Mouse (Mus musculus): ENCODE data around the gene Odf3.
A peak's percentile ranks its signal among the peaks of the same experiment; 100 is the strongest.

Gene Odf3

DNA sequence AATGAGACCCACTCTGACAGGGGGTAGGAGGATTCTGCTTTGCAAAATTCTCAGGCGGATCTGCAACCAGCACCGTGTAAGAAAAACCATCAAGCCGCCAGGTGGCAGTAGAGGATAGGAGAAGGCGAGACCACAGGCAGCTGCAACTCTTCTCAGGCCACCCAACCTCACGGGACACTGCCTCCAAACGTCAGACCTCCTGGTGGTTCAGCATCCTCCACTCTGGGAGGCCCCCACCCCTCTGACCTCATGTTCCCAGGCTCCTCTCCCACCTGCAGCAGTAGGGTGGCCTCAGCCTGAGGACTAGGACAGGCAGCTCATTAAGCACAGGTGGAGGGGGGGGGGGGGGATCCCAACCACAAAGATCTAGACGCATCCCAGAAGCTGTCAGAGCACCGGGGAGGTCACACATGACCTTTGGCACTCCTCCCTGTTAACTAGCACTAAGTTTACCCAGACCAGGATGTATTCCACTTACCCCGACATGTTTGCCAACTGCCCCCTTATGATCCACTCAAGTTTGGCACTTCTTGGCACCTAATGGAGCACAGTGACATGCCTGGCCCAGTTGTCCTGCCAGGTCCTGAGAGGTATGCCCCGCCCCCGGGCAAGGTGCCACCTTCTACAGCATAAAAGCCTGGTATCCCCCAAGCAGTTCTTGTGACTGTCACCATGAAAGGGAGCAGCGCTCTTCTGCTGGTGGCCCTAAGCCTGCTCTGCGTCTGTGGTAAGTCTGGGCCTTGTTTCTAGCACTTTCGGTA is 2.5 kb upstream of the Odf3 start, which contains the start of gene Scgb1c1:
Scgb1c1 (plus strand) TSS at position 643 of the 761 bp plus-strand sequence.
- peak; percentile 57 to 63 for DNase-seq (ENCODE audit: low spot score in 2 of 2)

DNA sequence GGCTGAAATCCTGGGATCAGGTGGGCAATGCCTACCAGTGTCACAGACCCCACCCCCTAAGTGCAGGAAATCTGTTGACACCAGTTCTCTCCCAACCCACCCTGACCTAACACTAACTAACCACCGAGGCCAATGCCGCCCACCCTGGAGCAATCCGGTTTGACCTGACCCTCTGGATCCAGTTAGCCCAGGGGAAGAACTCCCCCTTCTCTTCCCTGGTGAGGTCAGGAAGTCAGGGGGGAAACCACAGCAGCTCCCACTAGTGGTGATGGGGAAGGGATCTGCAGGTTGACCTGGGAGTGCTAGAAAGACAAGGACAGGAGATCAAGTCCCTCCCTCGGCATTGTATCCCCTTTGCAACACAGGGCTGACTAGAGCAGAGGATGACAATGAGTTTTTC is 1.9 kb upstream of the Odf3 start:
- DNase-seq (ENCODE audit: low spot score in 2 of 2): no peak

DNA sequence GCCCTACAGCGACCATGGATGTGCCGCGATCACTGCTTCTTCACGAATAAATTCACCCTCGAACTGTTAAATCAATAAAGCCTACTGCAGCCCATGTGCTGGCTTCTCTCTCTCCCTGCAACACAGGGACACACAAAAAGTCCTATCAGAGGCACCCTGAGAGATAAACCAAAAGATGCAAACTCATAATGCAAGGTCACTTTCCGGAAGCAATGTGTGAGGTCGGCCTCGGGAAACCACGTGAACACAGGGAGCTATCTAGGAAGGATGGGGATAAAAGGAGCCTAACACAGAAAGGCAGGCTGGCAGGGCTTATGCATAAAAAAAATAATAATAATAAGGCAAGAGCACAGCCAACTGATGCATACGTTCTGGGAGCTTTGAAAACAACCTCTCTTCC is 929 bp upstream of the Odf3 start:
- no peak for DNase-seq (ENCODE audit: low spot score in 2 of 2)

DNA sequence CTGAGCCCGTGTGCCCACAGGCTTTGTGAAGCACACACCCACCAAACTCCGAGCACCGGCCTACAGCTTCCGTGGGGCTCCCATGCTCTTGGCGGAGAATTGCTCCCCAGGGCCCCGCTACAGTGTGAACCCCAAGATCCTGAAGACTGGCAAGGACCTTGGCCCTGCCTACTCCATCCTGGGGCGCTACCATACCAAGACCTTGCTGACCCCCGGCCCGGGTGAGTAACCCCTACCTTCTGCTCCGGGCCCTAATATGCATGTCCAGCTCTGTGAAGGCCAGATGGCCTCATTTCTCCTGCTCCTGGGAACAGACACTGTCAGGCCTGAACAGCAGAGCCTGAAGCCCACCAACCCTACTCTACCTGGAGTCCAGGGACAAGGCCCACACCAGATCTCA is 986 bp downstream of the Odf3 start:
- DNase-seq (ENCODE audit: low spot score in 2 of 2): no peak

DNA sequence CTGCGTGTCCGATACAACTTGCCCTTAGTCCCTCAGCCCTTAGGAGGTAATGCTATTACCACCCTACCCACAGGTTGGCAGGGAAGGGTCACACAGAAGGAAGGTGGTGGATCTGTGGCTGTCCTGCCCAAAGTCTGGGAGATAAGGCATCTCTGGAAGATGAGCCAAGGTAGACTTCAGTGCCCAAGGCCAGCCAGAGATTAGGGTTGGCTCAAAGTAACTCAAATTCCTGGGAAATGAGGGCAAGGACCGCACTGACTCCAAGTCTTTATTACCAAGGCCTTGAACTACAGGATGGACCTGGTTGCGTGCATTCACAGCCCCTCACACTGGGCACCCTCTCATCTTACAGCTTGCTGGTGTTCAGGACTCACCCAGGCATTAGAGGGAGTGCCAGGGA is 4.3 kb downstream of the Odf3 start:
- no peak for DNase-seq (ENCODE audit: low spot score in 2 of 2)

DNA sequence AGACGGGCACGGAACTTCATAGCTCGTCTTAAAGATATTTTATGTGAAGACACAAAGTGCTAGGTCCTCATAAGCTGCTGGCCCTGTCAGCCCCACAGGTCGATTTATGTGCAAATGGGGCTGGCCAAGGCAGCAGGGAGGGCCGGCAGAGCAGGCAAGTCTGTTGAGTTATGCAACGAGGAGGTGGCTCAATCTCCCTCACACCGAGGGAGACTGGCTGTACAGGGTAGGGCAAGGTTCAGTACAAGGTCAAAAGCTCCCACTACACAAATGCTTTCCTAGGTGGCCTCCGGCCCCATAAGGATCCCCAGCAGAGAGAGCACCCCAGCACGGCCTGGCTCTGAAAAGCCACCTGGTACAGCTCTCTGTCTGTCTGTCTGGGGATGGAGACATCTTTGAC is 5.8 kb downstream of the Odf3 start:
- DNase-seq (ENCODE audit: low spot score in 2 of 2): no peak

DNA sequence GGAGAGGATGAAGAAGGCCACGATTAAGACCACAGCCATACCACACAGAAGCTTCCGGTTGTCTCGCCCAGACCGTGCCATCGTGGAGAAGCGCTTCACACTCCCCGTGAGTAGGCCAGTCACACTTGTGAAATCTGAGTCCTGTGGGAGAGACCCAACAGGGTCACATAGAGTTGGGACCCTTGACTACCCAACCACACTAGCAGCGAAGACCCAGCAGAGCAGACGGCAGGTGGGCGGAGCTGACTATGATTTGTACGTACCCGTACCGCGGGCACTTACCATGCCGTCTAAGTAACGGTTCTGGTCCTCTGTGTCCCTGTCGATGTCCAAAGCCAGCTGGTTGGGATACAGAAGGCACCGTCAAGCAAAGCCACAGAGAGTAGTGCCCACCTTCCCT is 6.9 kb downstream of the Odf3 start:
- DNase-seq (ENCODE audit: low spot score in 2 of 2): no peak

DNA sequence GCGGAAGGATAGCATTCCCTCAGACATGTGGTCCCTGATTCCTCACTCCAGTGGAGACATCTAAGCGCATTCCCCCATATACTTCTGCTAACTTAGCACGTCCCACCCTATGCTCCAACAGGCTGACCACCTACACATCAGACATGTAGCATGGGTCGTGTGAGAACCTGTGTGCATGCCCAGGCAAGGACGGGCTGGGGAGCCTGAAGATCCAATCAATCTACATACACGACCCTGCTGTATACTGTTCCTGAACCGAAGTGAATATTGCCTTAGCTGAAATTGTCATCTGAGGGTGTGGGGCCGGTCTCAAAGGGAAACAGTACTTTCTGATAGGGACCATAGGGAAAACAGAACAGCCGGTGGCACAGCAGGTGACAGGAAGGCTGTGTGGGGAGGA is 7.6 kb downstream of the Odf3 start:
- DNase-seq (ENCODE audit: low spot score in 2 of 2): no peak

DNA sequence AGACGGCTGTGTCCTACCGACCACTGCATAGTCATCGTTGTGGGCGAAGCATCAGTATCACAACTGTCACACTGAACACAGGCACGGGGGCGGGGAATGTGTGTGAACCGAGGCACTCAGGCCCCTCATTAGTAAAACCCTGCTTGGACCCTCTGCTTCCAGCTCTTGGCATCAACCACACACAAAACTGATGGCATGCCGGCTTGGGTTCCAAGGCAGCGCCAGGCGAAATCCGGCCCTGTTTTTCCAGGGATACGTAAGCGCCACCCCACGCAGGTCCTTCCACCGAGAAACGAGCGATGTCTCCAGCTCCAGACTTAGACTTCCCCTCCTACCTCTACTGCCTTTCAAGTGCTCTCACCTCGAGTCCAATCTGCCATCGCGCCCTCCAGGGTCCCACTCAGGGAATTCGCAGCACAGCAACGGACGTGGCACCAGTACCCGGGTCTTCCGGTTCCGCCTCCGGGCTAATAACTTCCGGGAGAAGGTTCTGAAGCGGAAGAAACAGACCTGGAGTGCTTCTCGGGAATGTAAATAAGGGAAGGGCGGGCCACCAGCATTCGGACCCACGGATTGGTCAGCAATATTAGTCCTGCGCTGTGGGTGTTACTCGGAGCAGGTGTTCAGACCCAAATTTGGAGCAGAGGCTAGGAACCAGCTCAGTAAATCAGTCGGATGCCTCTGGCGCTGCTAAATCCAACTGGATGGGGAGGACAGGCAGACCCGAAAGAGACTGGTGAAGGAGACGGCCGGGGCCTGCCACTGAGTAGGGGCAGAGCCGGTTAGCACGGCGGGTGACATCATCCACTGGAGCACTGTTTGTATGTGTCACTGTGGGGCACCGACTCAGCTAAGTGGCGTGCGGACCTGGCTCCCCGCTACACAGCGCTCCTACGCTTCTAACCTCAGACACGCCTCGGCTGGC is 8.5 kb downstream of the Odf3 start, which contains the start of gene Gm45785:
Gm45785 (minus strand) TSS at position 472 of the 925 bp plus-strand sequence.
- DNase-seq (ENCODE audit: low spot score in 2 of 2): peak; percentile 78 to 90

DNA sequence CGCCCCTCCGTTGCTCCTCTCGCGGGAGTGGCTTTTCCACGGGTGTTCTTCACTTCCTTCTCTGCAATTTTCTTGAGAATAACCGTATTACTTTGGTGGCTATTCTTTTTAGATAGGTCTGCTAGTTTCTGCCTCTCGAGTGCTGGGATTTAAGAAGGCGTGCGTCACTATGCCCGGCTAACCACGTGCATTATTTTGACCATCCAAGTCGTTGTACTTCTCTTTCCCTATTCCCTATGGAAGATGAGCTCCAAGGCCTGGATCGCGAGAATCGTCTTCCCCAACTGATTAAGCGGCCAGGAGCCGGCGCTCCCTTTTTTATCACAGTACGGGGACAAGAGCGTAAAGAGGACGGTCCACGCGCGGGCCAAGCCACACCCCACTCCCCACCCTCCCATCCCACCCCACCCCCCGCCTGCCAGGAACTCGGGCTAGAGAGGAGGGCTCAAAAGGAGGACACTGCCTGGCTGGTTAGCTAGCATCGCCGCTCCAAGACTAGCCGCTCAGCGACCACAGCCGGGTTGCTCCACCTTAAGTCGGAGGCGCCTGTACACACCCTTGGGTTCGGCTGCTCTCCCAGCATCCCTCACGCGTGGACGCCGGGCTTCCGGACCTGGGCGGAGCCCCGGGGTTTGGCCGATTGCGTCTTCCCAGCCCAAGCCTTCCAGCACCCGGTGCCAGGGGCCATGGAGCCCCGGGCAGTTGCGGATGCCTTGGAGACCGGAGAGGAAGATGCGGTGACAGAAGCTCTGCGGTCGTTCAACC is 9.4 kb downstream of the Odf3 start, which contains the start of gene Ric8a:
Ric8a (plus strand) TSS at position 173 of the 765 bp plus-strand sequence.
- peak; percentile 85 to 86 for DNase-seq (ENCODE audit: low spot score in 2 of 2)

DNA sequence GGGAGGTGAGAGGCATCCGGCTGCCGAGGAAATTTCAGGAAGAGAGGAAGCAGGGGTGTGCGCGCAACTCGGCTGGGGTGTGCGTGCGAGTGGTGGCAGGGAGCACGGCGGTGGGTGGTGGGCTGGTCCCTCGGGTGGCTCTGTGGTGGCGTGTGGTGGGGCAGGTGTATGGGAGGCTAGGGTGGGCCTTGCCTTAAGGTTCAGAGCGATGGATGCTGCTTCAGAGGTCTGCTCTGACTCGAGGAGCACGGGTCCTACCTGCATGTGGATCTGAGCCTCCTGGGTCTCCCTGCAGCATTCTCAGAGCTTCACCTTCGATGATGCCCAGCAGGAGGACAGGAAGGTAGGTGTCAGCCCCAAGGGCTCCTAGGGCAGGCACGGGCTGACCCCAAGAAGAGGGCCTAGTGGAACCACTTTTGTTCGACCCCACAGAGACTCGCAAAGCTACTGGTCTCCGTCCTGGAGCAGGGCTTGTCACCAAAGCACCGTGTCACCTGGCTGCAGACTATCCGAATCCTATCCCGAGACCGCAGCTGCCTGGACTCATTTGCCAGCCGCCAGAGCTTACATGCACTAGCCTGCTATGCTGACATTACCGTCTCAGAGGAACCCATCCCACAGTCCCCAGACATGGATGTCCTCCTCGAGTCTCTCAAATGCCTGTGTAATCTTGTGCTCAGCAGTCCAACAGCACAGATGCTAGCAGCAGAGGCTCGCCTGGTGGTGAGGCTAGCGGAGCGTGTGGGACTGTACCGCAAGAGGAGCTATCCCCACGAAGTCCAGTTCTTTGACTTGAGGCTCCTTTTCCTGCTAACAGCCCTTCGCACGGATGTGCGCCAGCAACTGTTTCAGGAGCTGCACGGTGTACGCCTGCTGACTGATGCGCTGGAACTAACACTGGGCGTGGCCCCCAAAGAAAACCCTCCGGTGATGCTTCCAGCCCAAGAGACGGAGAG is 10.2 kb downstream of the Odf3 start, which contains the start of gene Bet1l:
Bet1l (minus strand) TSS at position 28 of the 956 bp plus-strand sequence.
- DNase-seq (ENCODE audit: low spot score in 2 of 2): no peak

DNA sequence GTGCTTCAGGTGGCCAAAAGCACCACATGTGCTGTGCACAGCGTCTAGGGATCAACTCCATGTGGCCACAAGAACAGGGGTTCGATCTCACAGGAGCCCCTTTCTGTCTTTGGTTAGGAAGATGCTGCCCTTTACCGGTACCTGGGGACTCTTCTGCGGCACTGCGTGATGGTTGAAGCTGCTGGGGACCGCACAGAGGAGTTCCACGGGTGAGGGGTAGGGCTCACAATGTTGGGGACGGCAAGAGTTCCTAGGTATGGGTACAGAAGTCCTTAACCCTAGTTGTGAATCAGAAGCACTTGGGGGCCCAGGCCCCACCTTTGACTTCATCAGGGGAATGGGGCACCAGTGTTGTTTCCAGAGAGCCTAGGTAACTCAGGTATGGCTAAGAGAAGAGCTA is 11.1 kb downstream of the Odf3 start:
- no peak for DNase-seq (ENCODE audit: low spot score in 2 of 2)

DNA sequence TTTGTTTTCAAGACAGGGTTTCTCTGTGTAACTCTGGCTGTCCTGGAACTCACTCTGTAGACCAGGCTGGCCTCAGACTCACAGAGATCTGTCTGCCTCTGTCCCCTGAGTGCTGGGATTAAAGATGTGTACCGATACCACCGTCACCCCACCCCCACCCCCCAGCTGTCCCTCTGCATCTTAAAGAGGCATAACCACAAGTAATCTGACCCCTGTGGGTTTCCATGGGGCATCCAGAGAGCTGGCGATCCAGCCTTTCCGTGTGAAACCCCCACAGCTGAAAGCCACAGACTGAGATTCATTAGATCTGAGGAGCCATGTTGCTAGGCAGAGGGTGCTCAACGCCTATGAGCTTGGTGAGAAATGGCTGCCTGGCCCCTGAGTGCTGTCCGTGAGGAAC is 12.4 kb downstream of the Odf3 start:
- no peak for DNase-seq (ENCODE audit: low spot score in 2 of 2)

DNA sequence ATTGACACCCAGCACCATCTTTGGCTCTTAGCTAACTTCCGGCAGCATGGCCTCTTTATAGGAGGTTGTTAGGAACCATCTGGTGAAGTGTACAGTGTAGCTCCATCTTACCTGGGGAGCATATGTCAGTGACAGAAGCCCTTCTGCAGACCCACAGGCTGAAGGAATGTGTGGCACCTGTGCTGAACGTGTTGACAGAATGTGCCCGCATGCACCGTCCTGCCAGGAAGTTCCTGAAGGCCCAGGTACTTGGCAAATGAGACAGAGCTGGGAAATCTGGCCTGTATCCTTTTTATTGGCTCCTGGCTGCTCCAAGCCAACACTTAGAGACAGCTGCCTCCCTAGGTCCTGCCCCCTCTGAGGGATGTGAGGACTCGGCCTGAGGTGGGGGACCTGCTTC is 13.1 kb downstream of the Odf3 start:
- DNase-seq (ENCODE audit: low spot score in 2 of 2): no peak

DNA sequence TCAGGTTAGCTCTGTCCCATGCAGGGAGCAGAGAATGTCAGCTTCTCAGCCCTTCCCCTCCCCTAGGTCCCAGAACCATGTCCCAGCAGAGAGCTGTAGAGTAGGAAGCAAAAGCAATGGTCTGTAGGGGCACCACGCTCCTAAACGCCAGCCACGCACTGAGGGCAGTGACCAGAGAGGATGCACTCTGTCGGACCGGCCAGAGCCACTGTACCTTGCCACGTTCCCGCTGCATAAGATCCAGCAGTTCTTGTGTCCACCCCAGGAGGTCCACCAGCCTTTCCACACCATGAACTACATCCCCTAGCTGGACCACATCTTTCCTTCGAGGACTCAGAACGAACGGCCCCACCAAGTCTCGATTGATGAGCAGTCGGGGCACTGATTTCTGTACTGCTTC is 17.2 kb downstream of the Odf3 start:
- DNase-seq (ENCODE audit: low spot score in 2 of 2): no peak

DNA sequence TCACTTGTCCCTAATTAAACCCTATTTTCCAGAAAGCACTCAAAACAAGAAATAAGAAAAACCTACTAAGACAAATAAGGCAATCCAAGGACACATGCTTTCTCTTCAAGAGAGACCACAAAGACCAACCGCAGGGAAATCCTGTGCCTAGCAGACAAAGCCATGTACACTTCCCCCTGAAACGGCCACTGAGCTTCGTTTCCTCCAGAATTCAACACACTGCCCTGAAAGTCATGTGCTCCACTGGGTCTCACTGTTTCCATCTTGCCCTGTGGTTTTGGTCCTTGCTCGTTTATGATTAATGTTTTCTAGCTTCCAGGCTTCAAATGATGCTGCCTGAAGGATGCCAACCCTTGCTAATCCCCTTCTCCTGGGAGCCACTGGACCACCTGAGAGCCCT is 26.6 kb downstream of the Odf3 start:
- DNase-seq (ENCODE audit: low spot score in 2 of 2): no peak

DNA sequence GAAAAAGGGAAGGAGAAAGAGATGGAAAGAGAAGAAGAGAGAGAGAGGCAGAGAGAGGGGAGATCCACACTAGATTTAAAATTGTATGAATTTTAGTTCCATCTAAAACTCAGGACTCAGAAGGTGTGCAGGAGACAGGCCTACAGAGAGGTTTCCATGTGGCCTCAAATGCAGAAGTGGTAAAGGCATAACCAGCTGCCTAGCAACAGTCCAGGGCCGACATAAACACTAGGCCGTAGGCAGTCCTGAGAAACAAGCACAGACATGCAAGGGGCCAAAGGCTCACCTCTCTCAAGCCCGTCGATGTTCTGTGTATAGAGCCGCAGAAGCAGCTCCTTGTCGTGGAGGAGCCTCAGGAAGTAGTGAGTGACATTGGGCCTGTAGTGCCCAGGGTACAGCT is 29.8 kb downstream of the Odf3 start:
- DNase-seq (ENCODE audit: low spot score in 2 of 2): no peak

DNA sequence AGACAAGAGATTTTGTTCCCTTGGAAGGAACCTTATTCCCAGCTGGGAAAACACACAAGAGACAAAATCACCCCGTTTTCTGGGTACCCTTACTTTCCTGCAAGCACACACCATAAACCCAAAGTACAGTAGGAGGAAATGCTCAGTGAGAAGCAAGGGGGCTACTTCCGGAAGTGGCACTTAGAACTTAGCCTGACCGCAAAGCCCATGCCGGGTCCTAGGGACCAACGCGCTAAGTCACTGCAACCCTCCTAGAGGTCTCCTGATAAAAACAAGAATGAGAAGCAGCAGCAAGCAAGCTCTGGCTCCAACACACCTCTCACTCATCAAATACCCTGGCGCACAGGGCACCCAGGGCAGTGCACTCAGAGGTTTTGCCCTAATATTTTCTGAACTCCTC is 31.8 kb downstream of the Odf3 start:
- DNase-seq (ENCODE audit: low spot score in 2 of 2): no peak

DNA sequence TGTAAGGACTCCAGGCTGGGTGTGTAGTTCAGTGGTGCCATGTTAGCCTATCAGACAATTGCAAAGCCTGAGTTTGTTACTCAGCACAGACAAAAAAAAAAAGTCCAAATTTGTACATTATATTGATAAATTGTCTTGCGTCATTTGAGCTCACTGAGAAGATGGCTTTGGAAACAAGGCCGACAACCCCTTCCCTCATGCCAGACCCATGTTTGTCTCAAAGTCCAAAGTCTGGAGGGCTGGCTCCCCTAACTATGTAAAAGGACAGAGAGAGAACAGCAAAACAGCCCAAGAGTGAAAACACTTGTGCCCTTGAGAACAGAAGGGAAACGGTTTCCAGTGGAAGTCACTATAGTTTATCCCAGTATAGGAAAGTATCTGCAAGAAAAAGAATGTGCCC is 32.8 kb downstream of the Odf3 start:
- no peak for DNase-seq (ENCODE audit: low spot score in 2 of 2)

DNA sequence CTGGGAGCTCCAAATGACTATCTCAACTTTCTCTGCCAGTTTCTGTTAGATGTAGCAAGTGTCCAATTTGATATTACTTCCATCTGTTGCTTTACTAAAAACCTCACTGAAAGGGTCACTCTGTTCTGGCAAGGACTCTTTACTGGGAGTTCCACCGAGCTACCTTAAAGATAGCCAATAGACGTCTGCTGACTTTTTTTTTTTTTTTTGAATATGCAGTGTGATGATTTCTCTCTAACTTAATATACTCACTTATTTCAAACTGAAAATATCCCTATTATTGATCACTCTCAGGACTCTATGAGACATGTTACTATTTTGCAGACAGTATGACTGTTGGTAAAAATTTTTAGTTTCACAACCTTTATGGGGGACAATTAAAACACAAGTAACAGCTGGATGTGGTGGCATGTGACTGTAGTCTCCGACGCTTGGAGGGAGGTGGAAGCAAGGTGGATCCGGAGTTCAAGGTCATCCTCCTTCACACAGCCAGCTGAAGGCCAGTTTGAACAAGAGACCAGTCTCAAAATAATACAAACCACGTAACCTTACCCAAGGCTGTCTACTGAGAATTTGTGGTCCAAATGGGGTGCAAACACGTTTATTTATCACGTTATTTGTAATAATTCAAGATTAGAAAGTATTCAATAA is 33.4 kb downstream of the Odf3 start:
- no peak for DNase-seq (ENCODE audit: low spot score in 2 of 2)
